Mouse (Mus musculus) left cerebral cortex, postnatal 4 days (tissue): Measurements from ENCODE around the gene Rgl1. TPM values are rescaled to one million over a fixed set of nuclear protein-coding genes. Genes with fewer than 3 reads are reported as not detected.

Source experiments
- total RNA-seq, 2 experiments: library from RNA; stranded (reverse); gene quantifications; 2 replicates each; pipeline ENCODE4 v1.2.3; 2021

The Rgl1 gene
- total RNA-seq, 2 experiments from 2014 or later = 45.6 to 55.2 TPM

Other genes starting within 250 kb of the Rgl1 start
- gene Apobec4, start 15.8 kb downstream of the Rgl1 start, total RNA-seq = not detected
- 100 to 1,000 TPM; 244 to 271 TPM for gene Arpc5, start 191 bp upstream of the Rgl1 start, total RNA-seq
- 1 to 10 TPM; 1.9 to 2.2 TPM for gene Ncf2, start 33.8 kb upstream of the Rgl1 start, total RNA-seq
- 10 to 100 TPM; 80.8 to 84.8 TPM for gene Smg7, start 136.3 kb upstream of the Rgl1 start, total RNA-seq
- 100 to 1,000 TPM; 152 to 155 TPM for gene Nmnat2, start 188.6 kb upstream of the Rgl1 start, total RNA-seq